Mouse (Mus musculus): Measurements from ENCODE around the gene Snrnp27. TPM values are rescaled to one million over a fixed set of nuclear protein-coding genes. Genes with fewer than 3 reads are reported as not detected.

Gene Snrnp27
- polyA plus RNA-seq, 1 experiment from 2014 or later, result 120 TPM

DNA sequence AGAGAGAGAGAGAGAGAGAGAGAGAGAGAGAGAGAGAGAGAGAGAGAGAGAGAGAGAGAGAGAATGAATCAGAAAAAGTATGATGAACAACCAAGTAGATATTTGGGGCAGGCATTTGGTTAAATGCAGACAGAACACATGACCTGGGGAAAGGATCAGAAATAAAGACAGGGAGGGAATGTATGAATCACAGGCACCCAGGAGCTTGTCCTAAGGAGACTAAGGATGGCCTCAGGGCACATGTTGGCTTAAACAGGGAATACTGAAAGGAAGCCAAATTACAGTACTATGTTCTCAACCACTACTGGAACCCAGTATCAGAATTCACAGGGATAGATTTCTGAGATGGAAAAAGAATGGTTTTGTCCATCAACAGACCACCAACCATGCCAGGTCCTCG is 2.6 kb upstream of the Snrnp27 start:
- Histone ChIP-seq H3K9me3 (replicated peaks; ENCODE audit: low read length) (no peaks in the 10 kb centered on the region), H3K9ac (ENCODE audit: low read depth, low read length) (no peak overlapping the region), H3K4me1 (replicated peaks; ENCODE audit: insufficient read depth, low read length) (no peaks in the 10 kb centered on the region), H3K27ac (no peak overlapping the region), H3K4me3 (replicated peaks; ENCODE audit: low read depth, low read length) (no peak overlapping the region), H3K36me3 (ENCODE audit: insufficient read depth, low read length) (peaks cover 6% of the 10 kb centered on the region; the same call in 1 of the 2 replicates), H3K27me3 (ENCODE audit: insufficient read depth, low read length) (no peaks in the 10 kb centered on the region), H3K4me2 (ENCODE audit: low read length) (no peak overlapping the region)
- WGBS, result 77% methylated on average over 1 of the region's 1 CpGs
- no peak for TF ChIP-seq CTCF (IDR thresholded peaks at IDR 0.05; ENCODE audit: low read depth)
- DNase-seq (ENCODE audit: low spot score), result no peak
- ATAC-seq (replicated peaks; ENCODE audit: low FRiP score, low read depth), result no peak

DNA sequence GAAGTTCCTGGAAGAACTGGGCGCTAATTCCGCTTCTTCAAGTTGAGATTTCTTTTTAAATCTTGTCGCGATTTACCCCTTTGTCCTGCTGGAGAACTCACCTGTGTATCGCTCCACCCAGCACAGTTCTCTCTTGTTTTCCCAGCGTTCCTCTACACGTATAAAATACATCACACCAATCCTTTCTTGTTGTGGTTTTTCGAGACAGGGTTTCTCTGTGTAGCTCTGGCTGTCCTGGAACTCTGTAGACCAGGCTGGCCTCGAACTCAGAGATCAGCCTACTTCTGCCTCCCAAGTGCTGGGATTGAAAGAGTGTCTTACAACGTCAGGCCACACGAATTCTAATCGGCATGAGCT is 311 bp upstream of the Snrnp27 start:
- Histone ChIP-seq H3K9ac (ENCODE audit: low read depth, low read length) (peak overlapping the region; percentile 92), H3K36me3 (ENCODE audit: insufficient read depth, low read length) (peaks cover 22% of the 10 kb centered on the region), H3K4me1 (replicated peaks; ENCODE audit: insufficient read depth, low read length) (no peaks in the 10 kb centered on the region), H3K9me3 (replicated peaks; ENCODE audit: low read length) (no peaks in the 10 kb centered on the region), H3K4me3 (replicated peaks; ENCODE audit: low read depth, low read length) (peak overlapping the region; percentile 92), H3K27ac (peak overlapping the region; percentile 83), H3K27me3 (ENCODE audit: insufficient read depth, low read length) (no peaks in the 10 kb centered on the region), H3K4me2 (ENCODE audit: low read length) (peak overlapping the region; percentile 75)
- DNase-seq (ENCODE audit: low spot score), result no peak
- ATAC-seq (replicated peaks; ENCODE audit: low FRiP score, low read depth), result no peak
- TF ChIP-seq CTCF (IDR thresholded peaks at IDR 0.05; ENCODE audit: low read depth), result no peak
- WGBS, result 37% methylated on average over 12 of the region's 12 CpGs

DNA sequence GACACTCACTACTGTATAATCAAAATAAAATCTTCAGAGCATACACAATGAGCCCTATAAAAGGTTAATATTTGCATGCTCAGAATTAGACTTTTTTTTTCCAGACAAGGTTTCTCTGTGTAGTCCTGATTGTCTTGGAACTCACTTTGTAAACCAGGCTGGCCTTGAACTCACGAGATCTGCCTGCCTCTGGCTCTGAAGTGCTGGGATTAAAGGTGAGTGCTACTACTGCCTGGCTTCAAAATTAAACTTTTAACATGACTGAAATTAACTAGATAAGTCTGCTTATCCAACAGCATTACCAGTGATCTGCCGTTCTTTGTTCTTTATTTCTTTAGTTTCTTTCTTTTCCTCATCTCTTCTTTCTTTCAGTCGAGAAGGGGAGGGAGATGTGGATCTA is 3.0 kb downstream of the Snrnp27 start:
- Histone ChIP-seq H3K36me3 (ENCODE audit: insufficient read depth, low read length) (peaks cover 41% of the 10 kb centered on the region), H3K27ac (no peak overlapping the region), H3K4me1 (replicated peaks; ENCODE audit: insufficient read depth, low read length) (peaks cover 9% of the 10 kb centered on the region; the same call in 1 of the 2 replicates), H3K9ac (ENCODE audit: low read depth, low read length) (no peak overlapping the region), H3K4me2 (ENCODE audit: low read length) (no peak overlapping the region), H3K27me3 (ENCODE audit: insufficient read depth, low read length) (no peaks in the 10 kb centered on the region), H3K4me3 (replicated peaks; ENCODE audit: low read depth, low read length) (no peak overlapping the region), H3K9me3 (replicated peaks; ENCODE audit: low read length) (no peaks in the 10 kb centered on the region)
- no peak for TF ChIP-seq CTCF (IDR thresholded peaks at IDR 0.05; ENCODE audit: low read depth)
- no peak for ATAC-seq (replicated peaks; ENCODE audit: low FRiP score, low read depth)
- no peak for DNase-seq (ENCODE audit: low spot score)
- WGBS, result 91% methylated on average over 3 of the region's 3 CpGs

DNA sequence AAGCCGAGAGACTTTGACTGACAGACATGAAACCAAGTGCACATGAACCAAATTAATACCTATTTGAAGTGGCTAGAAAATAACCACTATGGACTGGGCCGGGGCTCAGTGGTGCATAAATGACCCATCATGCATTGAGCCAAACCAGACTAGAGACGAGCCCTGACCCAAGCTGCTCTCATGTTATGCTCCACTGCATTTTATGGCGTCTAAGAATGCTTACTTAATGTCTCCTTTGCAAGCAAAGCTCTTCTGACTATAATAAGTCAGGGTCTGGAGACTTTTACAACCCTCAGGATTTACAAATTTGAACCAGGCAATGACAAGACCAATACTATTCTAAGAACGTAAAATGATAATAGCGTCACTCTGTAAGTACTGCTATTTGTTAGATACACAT is 6.0 kb downstream of the Snrnp27 start:
- Histone ChIP-seq H3K27ac (peak overlapping the region; percentile 64; the same call in 1 of the 2 replicates), H3K4me2 (ENCODE audit: low read length) (no peak overlapping the region), H3K27me3 (ENCODE audit: insufficient read depth, low read length) (no peaks in the 10 kb centered on the region), H3K9ac (ENCODE audit: low read depth, low read length) (no peak overlapping the region), H3K9me3 (replicated peaks; ENCODE audit: low read length) (no peaks in the 10 kb centered on the region), H3K4me3 (replicated peaks; ENCODE audit: low read depth, low read length) (no peak overlapping the region), H3K36me3 (ENCODE audit: insufficient read depth, low read length) (peaks cover 59% of the 10 kb centered on the region), H3K4me1 (replicated peaks; ENCODE audit: insufficient read depth, low read length) (peaks cover 9% of the 10 kb centered on the region; the same call in 1 of the 2 replicates)
- no peak for TF ChIP-seq CTCF (IDR thresholded peaks at IDR 0.05; ENCODE audit: low read depth)
- DNase-seq (ENCODE audit: low spot score) (peak; percentile 81), ATAC-seq (replicated peaks; ENCODE audit: low FRiP score, low read depth) (peak; percentile 90)
- WGBS, result 31% methylated on average over 6 of the region's 6 CpGs

DNA sequence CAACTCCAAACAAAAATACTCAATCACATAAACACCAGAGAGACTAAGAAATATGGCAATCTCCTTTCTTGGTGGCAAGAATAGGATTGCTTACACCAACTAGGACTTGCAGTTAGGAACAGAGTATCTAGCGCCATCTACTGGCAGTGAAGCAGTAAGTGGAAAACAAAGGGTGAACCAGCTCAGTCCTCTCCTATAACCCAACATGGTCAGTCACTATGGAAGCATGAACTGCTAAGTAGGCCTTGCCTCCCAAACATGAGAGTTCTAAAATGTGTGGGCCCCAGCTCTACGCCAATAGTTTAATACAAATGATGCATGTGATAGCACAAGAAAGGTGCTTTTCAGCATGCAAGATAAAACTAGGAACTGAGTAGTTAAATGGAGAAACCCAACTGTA is 13.4 kb downstream of the Snrnp27 start:
- Histone ChIP-seq H3K4me2 (ENCODE audit: low read length) (no peak overlapping the region), H3K4me1 (replicated peaks; ENCODE audit: insufficient read depth, low read length) (peaks cover 11% of the 10 kb centered on the region; the same call in 1 of the 2 replicates), H3K9ac (ENCODE audit: low read depth, low read length) (no peak overlapping the region), H3K27ac (0 out of 2 replicates have a peak overlapping the region, but pooled peaks have one; percentile 19), H3K27me3 (ENCODE audit: insufficient read depth, low read length) (no peaks in the 10 kb centered on the region), H3K9me3 (replicated peaks; ENCODE audit: low read length) (no peaks in the 10 kb centered on the region), H3K36me3 (ENCODE audit: insufficient read depth, low read length) (peaks cover 30% of the 10 kb centered on the region), H3K4me3 (replicated peaks; ENCODE audit: low read depth, low read length) (no peak overlapping the region)
- no peak for ATAC-seq (replicated peaks; ENCODE audit: low FRiP score, low read depth)
- 15% methylated on average over 2 of the region's 2 CpGs for WGBS
- TF ChIP-seq CTCF (IDR thresholded peaks at IDR 0.05; ENCODE audit: low read depth), result peak; percentile 97
- peak; percentile 95 for DNase-seq (ENCODE audit: low spot score)

DNA sequence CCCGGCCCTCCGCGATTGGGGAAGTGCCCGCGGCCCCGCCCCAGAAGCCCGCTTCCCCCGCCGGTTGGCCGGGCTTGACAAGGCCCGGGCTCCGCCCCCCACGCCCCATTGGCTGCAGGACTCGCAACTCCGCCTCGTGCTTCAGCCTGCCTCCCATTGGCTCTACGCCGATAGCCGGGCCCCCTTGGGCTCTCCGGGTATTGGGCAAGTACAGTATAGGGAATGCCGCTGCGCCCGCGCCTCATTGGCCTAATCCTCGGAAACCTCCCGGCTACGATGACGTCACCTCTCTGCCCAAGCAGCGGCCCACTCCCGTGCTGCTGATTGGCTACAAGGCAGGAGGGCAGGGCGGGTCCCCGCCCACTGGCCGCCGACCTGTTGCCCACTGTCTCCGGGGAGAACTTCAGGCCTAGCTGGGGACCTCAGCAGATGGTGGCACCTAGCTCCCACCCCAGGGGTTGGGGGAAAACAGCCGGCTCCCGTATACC is 15.0 kb downstream of the Snrnp27 start:
- Histone ChIP-seq H3K27me3 (ENCODE audit: insufficient read depth, low read length) (no peaks in the 10 kb centered on the region), H3K4me2 (ENCODE audit: low read length) (peak overlapping the region; percentile 90), H3K27ac (peak overlapping the region; percentile 67), H3K36me3 (ENCODE audit: insufficient read depth, low read length) (peaks cover 24% of the 10 kb centered on the region), H3K9me3 (replicated peaks; ENCODE audit: low read length) (no peaks in the 10 kb centered on the region), H3K4me3 (replicated peaks; ENCODE audit: low read depth, low read length) (peak overlapping the region; percentile 96), H3K4me1 (replicated peaks; ENCODE audit: insufficient read depth, low read length) (peaks cover 11% of the 10 kb centered on the region; the same call in 1 of the 2 replicates), H3K9ac (ENCODE audit: low read depth, low read length) (peak overlapping the region; percentile 90)
- DNase-seq (ENCODE audit: low spot score) (peak; percentile 100), ATAC-seq (replicated peaks; ENCODE audit: low FRiP score, low read depth) (peak; percentile 100)
- TF ChIP-seq CTCF (IDR thresholded peaks at IDR 0.05; ENCODE audit: low read depth), result no peak
- under 1% methylated on average over 35 of the region's 37 CpGs for WGBS

Data from kidney, postnatal 0 days (tissue).